Mouse (Mus musculus) C2C12 (cell line): ENCODE results near the gene Asb5. TPM values are rescaled to one million over a fixed set of nuclear protein-coding genes. Genes with fewer than 3 reads are reported as not detected.

ENCODE experiments used
- H3K27me3 ChIP-seq: one replicate; pipeline ENCODE4 v1.6.1; 2011; ENCODE audit not compliant: control insufficient read depth, insufficient read depth, insufficient read length
- H3K36me3 ChIP-seq: one replicate; pipeline ENCODE4 v1.6.1; 2011; ENCODE audit not compliant: control insufficient read depth, insufficient read depth
- H3K4me3 ChIP-seq: one replicate; pipeline ENCODE4 v1.5.1; 2011; ENCODE audit warnings: mild to moderate bottlenecking, control low read depth; ENCODE audit not compliant: poor library complexity, insufficient read depth, severe bottlenecking
- H3K79me2 ChIP-seq: one replicate; pipeline ENCODE4 v1.6.1; 2011; ENCODE audit not compliant: control insufficient read depth, insufficient read depth
- H3K79me3 ChIP-seq: one replicate; pipeline ENCODE4 v1.6.1; 2011; ENCODE audit warnings: low read depth, control low read depth
- H3ac ChIP-seq: one replicate; pipeline ENCODE3; 2011; ENCODE audit warnings: low read depth; ENCODE audit not compliant: control insufficient read depth, insufficient read length
- CEBPB ChIP-seq: IDR thresholded peaks from one replicate; pipeline ENCODE4 v1.6.1; 2011; ENCODE audit warnings: low read depth, mild to moderate bottlenecking, control low read depth, moderate library complexity
- CTCF ChIP-seq: IDR thresholded peaks from one replicate; pipeline ENCODE4 v1.5.1; 2011; ENCODE audit not compliant: control insufficient read depth, insufficient read depth, insufficient read length
- FOSL1 ChIP-seq: IDR thresholded peaks from one replicate; pipeline ENCODE4 v1.8.0; 2011; ENCODE audit warnings: mild to moderate bottlenecking, low read length; ENCODE audit not compliant: poor library complexity, insufficient read depth, severe bottlenecking
- MAX ChIP-seq: IDR thresholded peaks from one replicate; pipeline ENCODE4 v1.6.1; 2011; ENCODE audit warnings: mild to moderate bottlenecking, control low read depth
- MYOD1 ChIP-seq: IDR thresholded peaks from one replicate; pipeline ENCODE4 v1.6.1; 2011; ENCODE audit warnings: low read depth; ENCODE audit not compliant: control insufficient read depth, insufficient read length
- MYOG ChIP-seq: IDR thresholded peaks from one replicate; pipeline ENCODE4 v1.6.1; 2011; ENCODE audit not compliant: control insufficient read depth, insufficient read length; ENCODE audit errors: extremely low read depth
- USF1 ChIP-seq: IDR thresholded peaks from one replicate; pipeline ENCODE4 v1.6.1; 2011; ENCODE audit warnings: low read depth, mild to moderate bottlenecking, control low read depth, moderate library complexity
- polyA plus RNA-seq: library from polyadenylated mRNA; unstranded; fragments of >200 nt; fragmentation: generic; extraction: Trizol; gene quantifications from one replicate; pipeline ENCODE4 v1.2.1, GENCODE M21; 2012; ENCODE audit warnings: missing spikeins

The Asb5 gene
- polyA plus RNA-seq, 1 experiment = 146 TPM

- Histone ChIP-seq H3K4me3 (no peak overlapping the region), H3ac (no peak overlapping the region), H3K79me2 (peaks cover 86% of the 10 kb centered on the region), H3K36me3 (peaks cover 5% of the 10 kb centered on the region), H3K79me3 (peaks cover 43% of the 10 kb centered on the region), H3K27me3 (no peaks in the 10 kb centered on the region)
- TF ChIP-seq MYOD1 (no peak), FOSL1 (no peak), MYOG (no peak), CTCF (no peak), MAX (no peak), USF1 (no peak), CEBPB (no peak)
Measured at GRCm38 (mm10) chr8:54570618-54571609, 41.5 kb downstream of the Asb5 start.

GRCm38 (mm10) chr8:54581436-54581835 is 52.1 kb downstream of the Asb5 start:
- peaks cover 53% of the 10 kb centered on the region for H3K36me3 ChIP-seq
- TF ChIP-seq USF1 (no peak), CTCF (no peak), FOSL1 (no peak), MYOG (no peak), MAX (no peak), MYOD1 (no peak), CEBPB (no peak)

GRCm38 (mm10) chr8:54582886-54583285 is 53.5 kb downstream of the Asb5 start:
- peaks cover 67% of the 10 kb centered on the region for H3K36me3 ChIP-seq
- H3K4me3 ChIP-seq = no peak overlapping the region
- TF ChIP-seq MAX = no peak
- no peak for TF ChIP-seq CEBPB
- TF ChIP-seq MYOG = no peak
- no peak for TF ChIP-seq USF1
- TF ChIP-seq MYOD1 = no peak
- no peak for TF ChIP-seq FOSL1
- TF ChIP-seq CTCF = no peak
- H3K79me2 ChIP-seq = peaks cover 24% of the 10 kb centered on the region
- H3ac ChIP-seq = no peak overlapping the region
- H3K27me3 ChIP-seq = no peaks in the 10 kb centered on the region
- peaks cover 8% of the 10 kb centered on the region for H3K79me3 ChIP-seq

More at GRCm38 (mm10) chr8:54581436-54581835, 52.1 kb downstream of the Asb5 start:
- H3K79me2 ChIP-seq = peaks cover 38% of the 10 kb centered on the region
- no peak overlapping the region for H3ac ChIP-seq
- H3K27me3 ChIP-seq = no peaks in the 10 kb centered on the region
- H3K4me3 ChIP-seq = no peak overlapping the region
- peaks cover 11% of the 10 kb centered on the region for H3K79me3 ChIP-seq

GRCm38 (mm10) chr8:54594634-54595033 is 65.3 kb downstream of the Asb5 start:
- no peaks in the 10 kb centered on the region for H3K79me3 ChIP-seq
- TF ChIP-seq CTCF (no peak), USF1 (no peak), CEBPB (no peak), MYOG (no peak)
- H3K27me3 ChIP-seq = no peaks in the 10 kb centered on the region
- H3K36me3 ChIP-seq = no peaks in the 10 kb centered on the region
- H3K4me3 ChIP-seq = no peak overlapping the region
- no peak overlapping the region for H3ac ChIP-seq
- H3K79me2 ChIP-seq = no peaks in the 10 kb centered on the region

- no peak for TF ChIP-seq CEBPB
- TF ChIP-seq USF1 = no peak
- no peak overlapping the region for H3K4me3 ChIP-seq
- H3K79me2 ChIP-seq = no peaks in the 10 kb centered on the region
- H3K36me3 ChIP-seq = no peaks in the 10 kb centered on the region
- H3K79me3 ChIP-seq = no peaks in the 10 kb centered on the region
- no peaks in the 10 kb centered on the region for H3K27me3 ChIP-seq
- H3ac ChIP-seq = no peak overlapping the region
Measured at GRCm38 (mm10) chr8:54596051-54596450, 66.7 kb downstream of the Asb5 start.

- Histone ChIP-seq H3K79me2 (no peaks in the 10 kb centered on the region), H3K36me3 (no peaks in the 10 kb centered on the region), H3K27me3 (no peaks in the 10 kb centered on the region), H3K4me3 (no peak overlapping the region), H3K79me3 (no peaks in the 10 kb centered on the region), H3ac (no peak overlapping the region)
- TF ChIP-seq CTCF = no peak
- no peak for TF ChIP-seq MAX
- no peak for TF ChIP-seq FOSL1
- TF ChIP-seq MYOD1 = no peak
- TF ChIP-seq MYOG = no peak
- TF ChIP-seq CEBPB = no peak
- TF ChIP-seq USF1 = no peak
Measured at GRCm38 (mm10) chr8:54596940-54597339, 67.6 kb downstream of the Asb5 start.
